Mouse (Mus musculus) E14TG2a.4 (cell line): ENCODE measurements around the gene Zc2hc1b.

Experiments used
- CTCF ChIP-seq: conservative IDR thresholded peaks from 2 replicates; pipeline ENCODE4 v1.5.1; 2014; ENCODE audit warnings: low read length
- NANOG ChIP-seq: IDR thresholded peaks from 2 replicates; pipeline ENCODE4 v1.6.1; 2014; ENCODE audit warnings: borderline replicate concordance, low read length, mixed read lengths
- POU5F1 ChIP-seq: IDR thresholded peaks from 2 replicates; pipeline ENCODE4 v1.6.1; 2014; ENCODE audit warnings: low read length, borderline replicate concordance

DNA sequence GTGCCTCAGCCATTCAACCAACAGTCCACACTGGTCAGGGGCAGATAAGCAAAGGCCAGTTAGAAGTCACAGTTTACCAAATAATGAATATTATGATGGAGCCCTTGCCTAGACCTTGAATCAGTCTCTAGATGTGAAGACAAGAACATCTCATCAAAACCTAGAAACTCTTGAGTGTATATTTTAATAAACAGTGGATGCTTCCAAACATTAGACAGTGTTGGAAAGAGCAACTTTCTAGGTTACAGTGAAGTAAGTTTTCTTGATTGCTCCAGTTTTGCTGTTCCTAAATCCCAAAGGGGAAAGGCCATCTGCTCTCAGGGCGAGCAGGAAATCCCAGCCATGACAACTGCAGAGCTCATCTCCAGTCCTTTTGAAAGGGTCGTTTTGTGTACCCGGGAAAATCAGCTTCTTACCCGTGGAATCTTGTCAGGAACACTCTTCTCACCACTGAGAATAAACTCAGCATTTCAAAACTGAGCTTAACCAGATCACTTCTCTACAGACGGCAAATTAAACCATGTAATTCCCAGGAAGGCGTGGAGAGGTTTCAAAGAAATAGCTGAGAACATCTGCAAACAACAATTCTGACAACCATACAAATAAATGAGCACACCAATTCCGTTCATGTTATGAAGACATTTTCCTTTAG is at the start of gene Zc2hc1b:
- TF ChIP-seq CTCF, result no peak
- no peak for TF ChIP-seq POU5F1
- no peak for TF ChIP-seq NANOG
